Mouse (Mus musculus): ENCODE results near the gene Parp6. TPM values are rescaled to one million over a fixed set of nuclear protein-coding genes. Genes with fewer than 3 reads are reported as not detected.
A peak's percentile ranks its signal among the peaks of the same experiment; 100 is the strongest.

The Parp6 gene
- total and polyA plus RNA-seq, 2 experiments from 2014 or later, result 137 to 195 TPM

GRCm38 (mm10) chr9:59667904-59668303 lies 50.8 kb downstream of the Parp6 start:
- no peak overlapping the region for H3K9ac ChIP-seq
- H3K9me3 ChIP-seq (ENCODE audit: low read length), result no peaks in the 10 kb centered on the region
- no peak for DNase-seq
- H3K4me3 ChIP-seq (ENCODE audit: low read depth, low read length), result no peak overlapping the region
- H3K27ac ChIP-seq (ENCODE audit: low read depth, low read length), result no peak overlapping the region
- ATAC-seq, result no peak
- 85% methylated on average over 6 of the region's 6 CpGs for WGBS
- H3K27me3 ChIP-seq (ENCODE audit: insufficient read depth, low read length), result no peaks in the 10 kb centered on the region
- H3K4me2 ChIP-seq (ENCODE audit: low read depth), result no peak overlapping the region
- no peaks in the 10 kb centered on the region for H3K4me1 ChIP-seq (ENCODE audit: insufficient read depth)
- no peak for TF ChIP-seq CTCF (IDR thresholded peaks at IDR 0.05; ENCODE audit: low read depth)
- H3K36me3 ChIP-seq (ENCODE audit: insufficient read depth), result peaks cover 89% of the 10 kb centered on the region

- Histone ChIP-seq H3K4me3 (ENCODE audit: low read depth, low read length) (no peak overlapping the region), H3K9ac (no peak overlapping the region), H3K9me3 (ENCODE audit: low read length) (no peaks in the 10 kb centered on the region), H3K36me3 (ENCODE audit: insufficient read depth) (peaks cover 94% of the 10 kb centered on the region), H3K27ac (ENCODE audit: low read depth, low read length) (no peak overlapping the region), H3K27me3 (ENCODE audit: insufficient read depth, low read length) (no peaks in the 10 kb centered on the region), H3K4me1 (ENCODE audit: insufficient read depth) (no peaks in the 10 kb centered on the region), H3K4me2 (ENCODE audit: low read depth) (no peak overlapping the region)
- no peak for TF ChIP-seq CTCF (IDR thresholded peaks at IDR 0.05; ENCODE audit: low read depth)
- 69% methylated on average over 7 of the region's 7 CpGs for WGBS
- no peak for DNase-seq
- no peak for ATAC-seq
Observed at GRCm38 (mm10) chr9:59668473-59668872, 51.4 kb downstream of the Parp6 start.

- Histone ChIP-seq H3K9ac (no peak overlapping the region), H3K9me3 (ENCODE audit: low read length) (no peaks in the 10 kb centered on the region), H3K4me3 (ENCODE audit: low read depth, low read length) (no peak overlapping the region), H3K4me2 (ENCODE audit: low read depth) (no peak overlapping the region), H3K4me1 (ENCODE audit: insufficient read depth) (no peaks in the 10 kb centered on the region), H3K27me3 (ENCODE audit: insufficient read depth, low read length) (no peaks in the 10 kb centered on the region), H3K36me3 (ENCODE audit: insufficient read depth) (peaks cover 93% of the 10 kb centered on the region), H3K27ac (ENCODE audit: low read depth, low read length) (no peak overlapping the region)
- no peak for DNase-seq
- 74% methylated on average over 4 of the region's 4 CpGs for WGBS
- peak; percentile 41 for TF ChIP-seq CTCF (IDR thresholded peaks at IDR 0.05; ENCODE audit: low read depth)
- 0 out of 2 replicates have a peak, but pooled peaks have one; percentile 38 for ATAC-seq
Observed at GRCm38 (mm10) chr9:59669172-59669571, 52.1 kb downstream of the Parp6 start.

GRCm38 (mm10) chr9:59672195-59672894 lies 55.3 kb downstream of the Parp6 start:
- DNase-seq (no peak), ATAC-seq (no peak)
- no peaks in the 10 kb centered on the region for H3K27me3 ChIP-seq (ENCODE audit: insufficient read depth, low read length)
- no peak overlapping the region for H3K4me2 ChIP-seq (ENCODE audit: low read depth)
- no peak overlapping the region for H3K27ac ChIP-seq (ENCODE audit: low read depth, low read length)
- TF ChIP-seq CTCF (IDR thresholded peaks at IDR 0.05; ENCODE audit: low read depth), result no peak
- H3K4me1 ChIP-seq (ENCODE audit: insufficient read depth), result no peaks in the 10 kb centered on the region
- 78% methylated on average over 12 of the region's 12 CpGs for WGBS
- no peaks in the 10 kb centered on the region for H3K9me3 ChIP-seq (ENCODE audit: low read length)
- no peak overlapping the region for H3K4me3 ChIP-seq (ENCODE audit: low read depth, low read length)
- peaks cover 94% of the 10 kb centered on the region for H3K36me3 ChIP-seq (ENCODE audit: insufficient read depth)
- H3K9ac ChIP-seq, result no peak overlapping the region

GRCm38 (mm10) chr9:59673427-59673826 lies 56.3 kb downstream of the Parp6 start:
- Histone ChIP-seq H3K27me3 (ENCODE audit: insufficient read depth, low read length) (no peaks in the 10 kb centered on the region), H3K9ac (no peak overlapping the region), H3K9me3 (ENCODE audit: low read length) (no peaks in the 10 kb centered on the region), H3K4me2 (ENCODE audit: low read depth) (no peak overlapping the region), H3K27ac (ENCODE audit: low read depth, low read length) (no peak overlapping the region), H3K4me3 (ENCODE audit: low read depth, low read length) (no peak overlapping the region), H3K36me3 (ENCODE audit: insufficient read depth) (peaks cover 91% of the 10 kb centered on the region), H3K4me1 (ENCODE audit: insufficient read depth) (no peaks in the 10 kb centered on the region)
- no peak for TF ChIP-seq CTCF (IDR thresholded peaks at IDR 0.05; ENCODE audit: low read depth)
- ATAC-seq, result no peak
- DNase-seq, result no peak
- 74% methylated on average over 2 of the region's 2 CpGs for WGBS

GRCm38 (mm10) chr9:59675598-59675997 lies 58.5 kb downstream of the Parp6 start:
- no peak for TF ChIP-seq CTCF (IDR thresholded peaks at IDR 0.05; ENCODE audit: low read depth)

GRCm38 (mm10) chr9:59678313-59678712 lies 61.2 kb downstream of the Parp6 start:
- 4% methylated on average over 1 of the region's 1 CpGs for WGBS
- H3K36me3 ChIP-seq (ENCODE audit: insufficient read depth), result peaks cover 52% of the 10 kb centered on the region
- peak; percentile 55 for DNase-seq

More at GRCm38 (mm10) chr9:59675598-59675997, 58.5 kb downstream of the Parp6 start:
- DNase-seq, result no peak
- Histone ChIP-seq H3K27ac (ENCODE audit: low read depth, low read length) (no peak overlapping the region), H3K9me3 (ENCODE audit: low read length) (no peaks in the 10 kb centered on the region), H3K4me1 (ENCODE audit: insufficient read depth) (peaks cover 4% of the 10 kb centered on the region; the same call in 1 of the 2 replicates), H3K4me2 (ENCODE audit: low read depth) (no peak overlapping the region), H3K27me3 (ENCODE audit: insufficient read depth, low read length) (no peaks in the 10 kb centered on the region), H3K36me3 (ENCODE audit: insufficient read depth) (peaks cover 79% of the 10 kb centered on the region), H3K4me3 (ENCODE audit: low read depth, low read length) (no peak overlapping the region), H3K9ac (no peak overlapping the region)
- no peak for ATAC-seq
- 81% methylated on average over 14 of the region's 14 CpGs for WGBS

More at GRCm38 (mm10) chr9:59678313-59678712, 61.2 kb downstream of the Parp6 start:
- peak; percentile 53 for ATAC-seq
- Histone ChIP-seq H3K4me1 (ENCODE audit: insufficient read depth) (peaks cover 4% of the 10 kb centered on the region; the same call in 1 of the 2 replicates), H3K27me3 (ENCODE audit: insufficient read depth, low read length) (no peaks in the 10 kb centered on the region), H3K4me3 (ENCODE audit: low read depth, low read length) (no peak overlapping the region), H3K9me3 (ENCODE audit: low read length) (no peaks in the 10 kb centered on the region), H3K4me2 (ENCODE audit: low read depth) (no peak overlapping the region), H3K9ac (no peak overlapping the region), H3K27ac (ENCODE audit: low read depth, low read length) (no peak overlapping the region)
- peak; percentile 79 for TF ChIP-seq CTCF (IDR thresholded peaks at IDR 0.05; ENCODE audit: low read depth)

All from forebrain, postnatal 0 days (tissue).